Mouse (Mus musculus): ENCODE measurements around the gene Tap2.

- TF ChIP-seq TAL1 (IDR thresholded peaks at IDR 0.05; ENCODE audit: low read length) (no peak), GATA1 (IDR thresholded peaks at IDR 0.05; ENCODE audit: low read length) (no peak)
These were observed 15.3 kb downstream of the Tap2 start for GRCm38 (mm10) chr17:34218675-34219074.

All from erythroblast, embryonic 14.5 days (primary cell).